Mouse (Mus musculus): Measurements from ENCODE around the gene Slc4a5. TPM values are rescaled to one million over a fixed set of nuclear protein-coding genes. Genes with fewer than 3 reads are reported as not detected.
A peak's percentile ranks its signal among the peaks of the same experiment; 100 is the strongest.

The Slc4a5 gene
- polyA plus RNA-seq, 1 experiment = 0.05 TPM

- Histone ChIP-seq H3K27me3 (ENCODE audit: control insufficient read depth, insufficient read depth, low read length) (no peaks in the 10 kb centered on the region), H3K36me3 (ENCODE audit: control insufficient read depth, insufficient read depth, low read length) (no peaks in the 10 kb centered on the region), H3K4me3 (ENCODE audit: extremely low read depth, insufficient read depth, insufficient read length) (no peak overlapping the region), H3K4me1 (ENCODE audit: control insufficient read depth, insufficient read depth, insufficient read length) (no peaks in the 10 kb centered on the region), H3K27ac (ENCODE audit: insufficient read depth, low read length) (no peak overlapping the region)
- no peak for DNase-seq (ENCODE audit: low read depth in 1 of 2, low spot score in 2 of 2)
- TF ChIP-seq CTCF (IDR thresholded peaks at IDR 0.05; ENCODE audit: extremely low read depth, insufficient read depth, insufficient read length, insufficient replicate concordance) = no peak
- TF ChIP-seq POLR2A (IDR thresholded peaks at IDR 0.05; ENCODE audit: low read depth, low read length) = no peak
- 85% methylated on average over 3 of the region's 3 CpGs for WGBS
Observed at GRCm38 (mm10) chr6:83205851-83206250, 13.8 kb upstream of the Slc4a5 start.

GRCm38 (mm10) chr6:83206321-83206720 is 13.3 kb upstream of the Slc4a5 start:
- Histone ChIP-seq H3K27ac (ENCODE audit: insufficient read depth, low read length) (no peak overlapping the region), H3K4me1 (ENCODE audit: control insufficient read depth, insufficient read depth, insufficient read length) (no peaks in the 10 kb centered on the region), H3K4me3 (ENCODE audit: extremely low read depth, insufficient read depth, insufficient read length) (no peak overlapping the region), H3K36me3 (ENCODE audit: control insufficient read depth, insufficient read depth, low read length) (no peaks in the 10 kb centered on the region), H3K27me3 (ENCODE audit: control insufficient read depth, insufficient read depth, low read length) (no peaks in the 10 kb centered on the region)
- whole genome bisulfite sequencing = 85% methylated on average over 11 of the region's 11 CpGs
- DNase-seq (ENCODE audit: low read depth in 1 of 2, low spot score in 2 of 2) = no peak
- TF ChIP-seq POLR2A (IDR thresholded peaks at IDR 0.05; ENCODE audit: low read depth, low read length) (no peak), CTCF (IDR thresholded peaks at IDR 0.05; ENCODE audit: extremely low read depth, insufficient read depth, insufficient read length, insufficient replicate concordance) (no peak)

DNA sequence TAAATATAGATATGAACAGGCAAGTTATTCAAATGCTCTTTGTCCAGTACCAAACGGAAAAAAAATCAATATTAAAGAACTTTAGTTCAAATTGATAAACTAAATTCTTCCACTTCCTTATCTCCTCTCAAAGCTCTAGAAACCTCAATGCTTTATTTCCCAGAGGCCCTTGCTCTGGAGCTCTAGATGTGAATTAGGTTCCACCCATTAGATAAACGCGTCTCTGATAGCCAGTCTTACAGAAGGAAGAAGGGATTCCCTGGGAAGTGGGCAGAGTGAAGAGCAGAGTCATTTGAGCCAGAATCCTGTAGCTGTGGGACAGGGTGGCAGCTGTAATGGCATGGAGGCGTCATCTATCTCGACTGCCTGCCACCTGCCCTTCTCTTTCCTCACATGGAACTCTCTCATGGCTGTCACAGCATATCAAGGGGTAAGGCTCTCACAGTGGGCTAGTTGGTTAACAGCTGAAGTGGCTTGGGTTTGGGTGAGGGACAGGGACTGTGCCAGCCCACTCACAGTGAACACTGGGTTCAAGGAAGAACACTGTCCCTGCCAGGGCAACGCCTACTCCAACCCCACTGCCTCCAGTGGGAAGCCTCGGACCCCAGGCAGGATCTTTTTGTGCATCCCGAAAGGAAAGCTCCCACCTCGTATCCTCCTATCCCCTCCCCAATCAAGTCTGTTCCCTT is 12.1 kb upstream of the Slc4a5 start:
- H3K36me3 ChIP-seq (ENCODE audit: control insufficient read depth, insufficient read depth, low read length) = no peaks in the 10 kb centered on the region
- H3K27me3 ChIP-seq (ENCODE audit: control insufficient read depth, insufficient read depth, low read length) = no peaks in the 10 kb centered on the region
- DNase-seq (ENCODE audit: low read depth in 1 of 2, low spot score in 2 of 2) = no peak
- no peak overlapping the region for H3K27ac ChIP-seq (ENCODE audit: insufficient read depth, low read length)
- no peak for TF ChIP-seq POLR2A (IDR thresholded peaks at IDR 0.05; ENCODE audit: low read depth, low read length)
- no peak for TF ChIP-seq CTCF (IDR thresholded peaks at IDR 0.05; ENCODE audit: extremely low read depth, insufficient read depth, insufficient read length, insufficient replicate concordance)
- whole genome bisulfite sequencing = 71% methylated on average over 9 of the region's 9 CpGs
- H3K4me3 ChIP-seq (ENCODE audit: extremely low read depth, insufficient read depth, insufficient read length) = no peak overlapping the region
- H3K4me1 ChIP-seq (ENCODE audit: control insufficient read depth, insufficient read depth, insufficient read length) = no peaks in the 10 kb centered on the region

DNA sequence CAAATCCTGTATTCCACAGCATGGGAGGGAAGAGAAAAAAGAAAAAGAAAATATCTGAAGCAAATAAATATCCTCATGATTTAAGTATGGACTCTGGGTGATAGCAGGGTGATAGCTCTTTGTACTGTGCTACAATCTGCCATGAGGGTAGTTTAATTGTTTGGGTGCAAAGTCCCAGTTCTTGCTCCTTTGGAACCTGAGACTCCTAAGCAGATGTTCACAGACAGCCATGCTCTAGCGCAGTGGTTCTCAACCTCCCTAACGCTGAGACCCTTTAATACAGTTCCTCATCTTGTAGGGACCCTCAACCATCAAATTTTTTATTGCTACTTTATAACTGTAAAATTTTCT is 11.6 kb upstream of the Slc4a5 start:
- no peak for TF ChIP-seq POLR2A (IDR thresholded peaks at IDR 0.05; ENCODE audit: low read depth, low read length)
- TF ChIP-seq CTCF (IDR thresholded peaks at IDR 0.05; ENCODE audit: extremely low read depth, insufficient read depth, insufficient read length, insufficient replicate concordance) = no peak
- no peak for DNase-seq (ENCODE audit: low read depth in 1 of 2, low spot score in 2 of 2)
- Histone ChIP-seq H3K4me1 (ENCODE audit: control insufficient read depth, insufficient read depth, insufficient read length) (no peaks in the 10 kb centered on the region), H3K27ac (ENCODE audit: insufficient read depth, low read length) (no peak overlapping the region), H3K27me3 (ENCODE audit: control insufficient read depth, insufficient read depth, low read length) (no peaks in the 10 kb centered on the region), H3K36me3 (ENCODE audit: control insufficient read depth, insufficient read depth, low read length) (no peaks in the 10 kb centered on the region), H3K4me3 (ENCODE audit: extremely low read depth, insufficient read depth, insufficient read length) (no peak overlapping the region)
- WGBS = 88% methylated on average over 2 of the region's 2 CpGs

DNA sequence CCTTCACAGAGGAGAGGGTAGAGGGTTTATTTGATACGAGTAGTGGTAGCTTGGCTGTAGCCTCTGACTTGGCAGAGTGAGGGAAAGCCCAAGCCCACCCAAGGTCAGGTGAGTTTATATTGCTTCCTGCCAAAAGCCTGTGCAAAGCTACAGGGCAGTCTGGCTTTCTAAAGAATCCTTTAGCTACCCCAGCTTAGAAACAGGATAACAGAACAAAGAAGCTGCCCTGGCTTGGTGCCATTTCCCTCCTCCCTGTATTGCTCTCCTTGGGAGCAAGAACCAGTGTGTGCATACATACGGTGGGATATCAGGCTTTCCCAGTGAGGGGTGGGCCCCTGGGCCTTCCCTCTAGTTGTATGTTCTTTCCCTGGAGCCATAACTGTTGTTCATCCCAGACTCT is 9.1 kb upstream of the Slc4a5 start:
- Histone ChIP-seq H3K4me1 (ENCODE audit: control insufficient read depth, insufficient read depth, insufficient read length) (no peaks in the 10 kb centered on the region), H3K27me3 (ENCODE audit: control insufficient read depth, insufficient read depth, low read length) (no peaks in the 10 kb centered on the region), H3K27ac (ENCODE audit: insufficient read depth, low read length) (no peak overlapping the region), H3K36me3 (ENCODE audit: control insufficient read depth, insufficient read depth, low read length) (no peaks in the 10 kb centered on the region), H3K4me3 (ENCODE audit: extremely low read depth, insufficient read depth, insufficient read length) (no peak overlapping the region)
- 73% methylated on average over 2 of the region's 2 CpGs for WGBS
- TF ChIP-seq POLR2A (IDR thresholded peaks at IDR 0.05; ENCODE audit: low read depth, low read length) = no peak
- TF ChIP-seq CTCF (IDR thresholded peaks at IDR 0.05; ENCODE audit: extremely low read depth, insufficient read depth, insufficient read length, insufficient replicate concordance) = no peak
- DNase-seq (ENCODE audit: low read depth in 1 of 2, low spot score in 2 of 2) = no peak

DNA sequence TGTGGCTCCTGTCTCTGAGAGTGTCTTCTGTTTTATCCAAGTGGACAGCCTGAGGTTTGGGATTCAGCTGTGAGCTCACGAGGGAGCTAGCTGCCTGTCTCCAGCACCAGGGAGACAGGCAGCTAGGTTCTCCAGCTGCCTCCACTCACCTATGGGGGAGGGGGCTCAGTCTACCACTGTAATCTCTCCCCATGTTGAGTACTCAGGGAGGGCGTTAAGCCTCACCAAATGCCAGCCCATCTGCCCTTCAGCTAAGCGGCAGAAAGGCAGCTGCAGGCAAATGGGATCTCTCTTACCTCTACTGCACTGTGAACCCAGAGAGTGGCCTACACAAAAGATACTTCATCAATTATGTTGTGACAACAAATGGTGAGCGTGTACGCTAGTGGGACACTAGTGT is 8.1 kb upstream of the Slc4a5 start:
- Histone ChIP-seq H3K4me1 (ENCODE audit: control insufficient read depth, insufficient read depth, insufficient read length) (no peaks in the 10 kb centered on the region), H3K27me3 (ENCODE audit: control insufficient read depth, insufficient read depth, low read length) (no peaks in the 10 kb centered on the region), H3K27ac (ENCODE audit: insufficient read depth, low read length) (no peak overlapping the region), H3K36me3 (ENCODE audit: control insufficient read depth, insufficient read depth, low read length) (no peaks in the 10 kb centered on the region), H3K4me3 (ENCODE audit: extremely low read depth, insufficient read depth, insufficient read length) (no peak overlapping the region)
- no peak for DNase-seq (ENCODE audit: low read depth in 1 of 2, low spot score in 2 of 2)
- 76% methylated on average over 5 of the region's 5 CpGs for WGBS
- TF ChIP-seq POLR2A (IDR thresholded peaks at IDR 0.05; ENCODE audit: low read depth, low read length) (no peak), CTCF (IDR thresholded peaks at IDR 0.05; ENCODE audit: extremely low read depth, insufficient read depth, insufficient read length, insufficient replicate concordance) (no peak)

DNA sequence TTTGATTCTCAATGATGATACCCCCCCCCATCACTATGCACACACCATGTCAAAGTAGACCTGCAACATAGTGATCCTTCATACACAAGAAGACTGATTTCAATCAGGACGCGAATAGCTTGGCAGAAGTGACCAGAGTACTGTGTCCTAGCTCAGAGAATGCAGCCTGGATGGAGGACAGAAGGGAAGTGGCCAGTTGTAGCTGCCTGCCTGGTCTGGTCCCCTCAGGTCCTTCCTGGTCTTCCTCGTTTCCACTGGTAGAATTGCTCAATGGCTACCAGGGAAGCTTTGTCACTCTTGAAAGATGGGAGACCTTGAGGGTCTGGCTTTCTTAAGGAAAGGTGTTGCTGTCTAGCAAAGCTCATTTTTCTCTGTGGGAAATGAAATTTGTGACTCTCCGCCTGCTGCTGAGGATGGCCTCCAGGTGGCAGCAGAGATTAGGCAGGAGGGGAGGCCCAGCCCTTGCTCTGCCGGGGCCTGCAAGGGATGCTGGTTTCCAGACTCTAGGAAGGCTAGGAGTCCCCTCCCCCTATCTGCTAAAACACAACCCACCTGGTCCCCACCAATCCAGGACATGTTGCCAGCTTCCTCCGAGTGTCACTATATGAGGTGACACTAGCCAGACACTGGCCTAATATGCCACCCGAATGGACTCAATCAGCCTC is 4.5 kb upstream of the Slc4a5 start:
- peak; percentile 80 for TF ChIP-seq CTCF (IDR thresholded peaks at IDR 0.05; ENCODE audit: extremely low read depth, insufficient read depth, insufficient read length, insufficient replicate concordance)
- no peak for TF ChIP-seq POLR2A (IDR thresholded peaks at IDR 0.05; ENCODE audit: low read depth, low read length)
- WGBS = 26% methylated on average over 7 of the region's 7 CpGs
- Histone ChIP-seq H3K4me3 (ENCODE audit: extremely low read depth, insufficient read depth, insufficient read length) (no peak overlapping the region), H3K27me3 (ENCODE audit: control insufficient read depth, insufficient read depth, low read length) (no peaks in the 10 kb centered on the region), H3K4me1 (ENCODE audit: control insufficient read depth, insufficient read depth, insufficient read length) (no peaks in the 10 kb centered on the region), H3K27ac (ENCODE audit: insufficient read depth, low read length) (no peak overlapping the region), H3K36me3 (ENCODE audit: control insufficient read depth, insufficient read depth, low read length) (no peaks in the 10 kb centered on the region)
- peak in 1 of 2 experiments; percentile 41 for DNase-seq (ENCODE audit: low read depth in 1 of 2, low spot score in 2 of 2)

Data from spleen, adult 2 months (tissue).